Mouse (Mus musculus): ENCODE data around the gene 4930558K02Rik. TPM values are rescaled to one million over a fixed set of nuclear protein-coding genes. Genes with fewer than 3 reads are reported as not detected.
A peak's percentile ranks its signal among the peaks of the same experiment; 100 is the strongest.

4930558K02Rik gene
- polyA plus RNA-seq, 1 experiment from 2014 or later = not detected

DNA sequence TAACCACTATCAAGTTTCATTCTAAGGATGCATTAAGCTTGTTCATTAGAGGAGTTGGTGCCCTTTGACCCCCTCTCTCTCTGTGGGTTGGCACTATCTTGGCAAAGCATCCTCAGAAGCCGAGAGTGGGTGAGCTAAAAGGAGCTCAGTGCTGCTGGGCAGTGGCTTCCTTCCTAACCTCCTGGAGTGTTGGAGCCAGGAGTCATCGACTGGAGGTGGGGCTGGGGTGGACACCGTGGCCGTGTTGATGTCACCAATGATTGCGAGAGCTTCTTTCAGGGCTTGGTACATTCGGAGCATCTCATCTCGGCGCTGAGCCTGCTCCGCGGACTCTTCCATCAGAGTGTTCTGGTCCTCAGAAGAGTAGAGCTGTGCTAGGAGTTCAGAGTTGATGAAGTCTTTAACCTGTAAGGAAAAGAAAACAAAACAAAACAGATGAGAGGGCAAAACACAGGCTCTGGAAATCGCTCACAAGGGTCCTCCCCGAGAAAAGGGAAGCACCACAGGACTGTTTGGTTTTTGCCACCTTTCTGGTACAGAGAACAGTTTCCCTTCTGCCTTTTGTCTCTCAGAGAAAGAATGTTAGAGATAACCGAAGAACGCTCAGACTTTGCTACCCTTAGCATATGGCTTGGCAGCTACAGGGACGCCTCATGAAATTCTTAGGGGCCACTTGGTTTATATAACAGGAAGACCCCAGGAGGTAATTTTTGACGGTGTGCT is 32.2 kb upstream of the 4930558K02Rik start:
- H3K27ac ChIP-seq (ENCODE audit: low read depth, low read length) = no peak overlapping the region
- no peak overlapping the region for H3K9ac ChIP-seq (ENCODE audit: low read depth, low read length)
- WGBS = 78% methylated on average over 16 of the region's 16 CpGs
- H3K4me3 ChIP-seq (ENCODE audit: low read depth, low read length) = no peak overlapping the region
- DNase-seq (ENCODE audit: low spot score) (no peak), ATAC-seq (ENCODE audit: low FRiP score) (no peak)
- no peak overlapping the region for H3K4me2 ChIP-seq (replicated peaks; ENCODE audit: low read depth, low read length)
- H3K9me3 ChIP-seq (ENCODE audit: control insufficient read depth, low read length) = no peaks in the 10 kb centered on the region
- no peaks in the 10 kb centered on the region for H3K27me3 ChIP-seq (ENCODE audit: control insufficient read depth, insufficient read depth, low read length)
- H3K4me1 ChIP-seq (replicated peaks; ENCODE audit: control insufficient read depth, insufficient read depth, low read length) = no peaks in the 10 kb centered on the region
- H3K36me3 ChIP-seq (ENCODE audit: control insufficient read depth, insufficient read depth, low read length) = no peaks in the 10 kb centered on the region

DNA sequence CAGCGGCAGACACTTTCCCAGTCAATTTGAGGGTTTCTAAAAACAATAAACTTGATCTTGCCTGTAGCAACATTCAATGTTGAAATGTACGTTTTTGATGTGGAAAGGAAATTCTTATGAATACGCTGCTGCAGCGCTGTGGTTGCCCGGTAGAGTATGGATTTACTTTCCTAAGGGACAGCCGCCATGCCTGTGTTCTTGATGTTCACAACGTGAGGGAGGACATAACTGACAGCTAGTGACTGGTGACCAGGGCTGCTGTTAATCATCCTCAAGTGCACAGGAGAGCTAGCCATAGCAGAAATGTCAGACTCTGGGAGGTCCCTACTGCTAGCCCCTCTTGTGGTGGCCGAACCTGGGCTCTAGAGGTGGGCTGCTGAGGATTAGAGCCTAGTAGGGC is 29.6 kb upstream of the 4930558K02Rik start:
- 78% methylated on average over 8 of the region's 8 CpGs for WGBS
- peak overlapping the region; percentile 74 for H3K27ac ChIP-seq (ENCODE audit: low read depth, low read length)
- H3K9ac ChIP-seq (ENCODE audit: low read depth, low read length) = no peak overlapping the region
- H3K4me3 ChIP-seq (ENCODE audit: low read depth, low read length) = no peak overlapping the region
- DNase-seq (ENCODE audit: low spot score) (no peak), ATAC-seq (ENCODE audit: low FRiP score) (no peak)
- H3K27me3 ChIP-seq (ENCODE audit: control insufficient read depth, insufficient read depth, low read length) = no peaks in the 10 kb centered on the region
- H3K4me2 ChIP-seq (replicated peaks; ENCODE audit: low read depth, low read length) = no peak overlapping the region
- H3K36me3 ChIP-seq (ENCODE audit: control insufficient read depth, insufficient read depth, low read length) = no peaks in the 10 kb centered on the region
- H3K4me1 ChIP-seq (replicated peaks; ENCODE audit: control insufficient read depth, insufficient read depth, low read length) = 0 out of 2 replicates have a peak, but pooled peaks cover 3% of the 10 kb centered on the region
- no peaks in the 10 kb centered on the region for H3K9me3 ChIP-seq (ENCODE audit: control insufficient read depth, low read length)

DNA sequence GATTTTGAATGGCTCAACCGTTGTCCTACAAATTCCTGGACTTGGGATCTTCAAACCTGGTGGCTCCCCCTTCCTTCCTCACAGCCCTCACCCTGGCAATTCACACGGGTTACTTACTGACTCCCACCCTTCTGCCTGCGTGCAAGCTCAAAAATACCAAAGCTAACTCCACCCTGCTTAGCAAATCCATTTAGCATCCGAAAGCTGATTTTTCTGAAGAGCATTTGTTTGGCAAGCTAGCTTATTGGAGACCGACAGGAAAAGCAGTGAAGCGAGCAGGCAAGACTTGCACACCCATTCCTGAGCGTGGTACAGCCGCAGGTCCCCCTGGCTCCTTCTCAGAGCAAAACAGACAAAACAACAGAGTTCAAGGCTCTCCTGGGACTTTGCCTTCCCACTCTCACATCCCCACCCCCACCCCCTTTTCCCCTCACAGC is 29.2 kb upstream of the 4930558K02Rik start:
- no peak overlapping the region for H3K9ac ChIP-seq (ENCODE audit: low read depth, low read length)
- H3K4me2 ChIP-seq (replicated peaks; ENCODE audit: low read depth, low read length) = no peak overlapping the region
- DNase-seq (ENCODE audit: low spot score) (no peak), ATAC-seq (ENCODE audit: low FRiP score) (no peak)
- no peak overlapping the region for H3K4me3 ChIP-seq (ENCODE audit: low read depth, low read length)
- H3K36me3 ChIP-seq (ENCODE audit: control insufficient read depth, insufficient read depth, low read length) = no peaks in the 10 kb centered on the region
- peaks cover 5% of the 10 kb centered on the region for H3K4me1 ChIP-seq (replicated peaks; ENCODE audit: control insufficient read depth, insufficient read depth, low read length)
- WGBS = 56% methylated on average over 8 of the region's 8 CpGs
- peak overlapping the region; percentile 39; the same call in 1 of the 2 replicates for H3K27ac ChIP-seq (ENCODE audit: low read depth, low read length)
- H3K27me3 ChIP-seq (ENCODE audit: control insufficient read depth, insufficient read depth, low read length) = no peaks in the 10 kb centered on the region
- H3K9me3 ChIP-seq (ENCODE audit: control insufficient read depth, low read length) = no peaks in the 10 kb centered on the region

DNA sequence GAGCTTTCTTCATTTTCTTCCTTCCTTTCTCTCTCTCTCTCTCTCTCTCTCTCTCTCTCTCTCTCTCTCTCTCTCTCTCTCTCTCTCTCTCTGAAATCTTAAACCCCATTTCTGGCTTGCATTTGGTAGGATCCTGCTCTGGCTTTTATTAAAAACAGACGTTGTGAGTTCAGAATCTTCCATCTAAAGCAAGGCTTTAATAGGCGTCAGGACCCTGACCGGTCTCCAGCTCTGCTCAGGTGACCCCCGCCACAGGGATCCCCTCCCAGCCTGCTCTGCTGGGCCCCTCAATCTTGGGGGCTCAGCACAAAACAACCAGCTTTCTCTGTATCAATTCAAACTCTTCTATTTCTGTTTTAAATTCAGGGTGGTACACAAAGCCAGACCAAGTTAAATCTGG is 28.8 kb upstream of the 4930558K02Rik start:
- Histone ChIP-seq H3K4me1 (replicated peaks; ENCODE audit: control insufficient read depth, insufficient read depth, low read length) (peaks cover 5% of the 10 kb centered on the region), H3K9ac (ENCODE audit: low read depth, low read length) (no peak overlapping the region), H3K4me2 (replicated peaks; ENCODE audit: low read depth, low read length) (no peak overlapping the region), H3K9me3 (ENCODE audit: control insufficient read depth, low read length) (no peaks in the 10 kb centered on the region), H3K36me3 (ENCODE audit: control insufficient read depth, insufficient read depth, low read length) (no peaks in the 10 kb centered on the region), H3K27me3 (ENCODE audit: control insufficient read depth, insufficient read depth, low read length) (no peaks in the 10 kb centered on the region), H3K27ac (ENCODE audit: low read depth, low read length) (peak overlapping the region; percentile 39; the same call in 1 of the 2 replicates), H3K4me3 (ENCODE audit: low read depth, low read length) (no peak overlapping the region)
- WGBS = 67% methylated on average over 4 of the region's 4 CpGs
- no peak for ATAC-seq (ENCODE audit: low FRiP score)
- no peak for DNase-seq (ENCODE audit: low spot score)

DNA sequence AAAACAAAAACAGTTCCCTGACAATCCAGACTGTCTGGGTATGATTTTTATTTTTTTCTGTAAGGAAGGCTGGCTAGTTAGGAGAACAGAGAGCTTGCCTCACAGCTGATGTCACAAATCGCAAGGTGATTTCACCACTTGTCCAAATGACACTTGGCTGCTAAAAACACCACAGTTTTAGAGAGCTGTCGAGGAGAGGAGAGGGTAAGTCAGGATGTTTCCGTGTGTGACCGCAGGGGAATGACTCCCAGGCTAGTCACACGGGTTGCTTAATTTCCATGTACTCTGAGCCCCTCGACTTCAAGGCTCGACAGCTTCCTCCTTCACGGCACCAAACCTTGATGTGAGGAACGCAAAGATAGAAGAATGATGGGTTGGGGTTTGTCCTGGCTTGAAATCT is 26.7 kb upstream of the 4930558K02Rik start:
- DNase-seq (ENCODE audit: low spot score) = no peak

DNA sequence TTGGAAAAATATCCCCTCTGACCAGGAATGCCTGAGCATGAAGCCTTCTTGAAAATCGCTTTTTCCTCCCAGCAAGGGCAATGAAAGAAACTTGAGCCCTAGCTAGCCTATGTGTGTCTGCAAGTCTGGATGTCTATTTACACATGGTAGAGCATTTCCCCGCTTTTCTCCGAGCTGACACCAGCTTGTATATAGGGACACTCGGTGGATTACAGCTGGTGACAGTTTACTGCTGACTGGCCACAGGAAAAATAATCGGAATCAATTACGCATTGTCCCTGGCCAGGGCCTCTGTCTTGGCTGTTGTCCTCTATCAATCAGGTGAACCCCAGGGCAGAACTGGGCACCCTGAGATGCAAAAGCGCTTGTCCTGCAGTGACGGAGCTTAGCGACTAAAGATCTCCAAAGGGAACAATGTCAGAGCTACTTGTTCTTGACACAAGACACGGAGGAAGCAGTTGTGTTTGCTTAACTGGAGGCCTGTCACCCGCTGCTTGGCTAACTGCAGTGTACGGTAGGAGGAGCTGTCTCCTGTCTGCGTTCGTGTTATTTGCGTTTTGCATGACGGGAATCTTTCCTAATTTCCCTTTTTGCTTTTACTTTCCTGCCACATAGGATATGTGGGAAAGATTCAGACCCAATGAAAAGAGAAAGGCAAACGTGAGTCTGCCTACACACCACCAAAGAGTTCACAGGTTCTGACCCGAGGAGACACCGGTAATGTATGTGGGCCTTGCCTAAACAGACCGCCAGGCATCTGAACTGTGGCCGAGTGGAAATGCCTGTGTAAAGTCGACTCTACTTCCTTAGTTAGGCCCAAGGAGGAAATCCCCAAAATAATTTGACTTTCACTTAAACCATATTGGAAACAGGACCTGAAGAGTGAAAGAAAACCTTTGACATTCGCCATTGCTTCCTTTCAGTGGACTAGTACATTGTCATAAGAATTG is 25.7 kb upstream of the 4930558K02Rik start:
- peak overlapping the region; percentile 61 for H3K27ac ChIP-seq (ENCODE audit: low read depth, low read length)
- H3K4me1 ChIP-seq (replicated peaks; ENCODE audit: control insufficient read depth, insufficient read depth, low read length) = peaks cover 5% of the 10 kb centered on the region
- H3K36me3 ChIP-seq (ENCODE audit: control insufficient read depth, insufficient read depth, low read length) = no peaks in the 10 kb centered on the region
- H3K9ac ChIP-seq (ENCODE audit: low read depth, low read length) = no peak overlapping the region
- no peaks in the 10 kb centered on the region for H3K27me3 ChIP-seq (ENCODE audit: control insufficient read depth, insufficient read depth, low read length)
- WGBS = 43% methylated on average over 23 of the region's 23 CpGs
- H3K4me2 ChIP-seq (replicated peaks; ENCODE audit: low read depth, low read length) = no peak overlapping the region
- ATAC-seq (ENCODE audit: low FRiP score) (peak; percentile 58), DNase-seq (ENCODE audit: low spot score) (peak; percentile 54)
- no peak overlapping the region for H3K4me3 ChIP-seq (ENCODE audit: low read depth, low read length)
- H3K9me3 ChIP-seq (ENCODE audit: control insufficient read depth, low read length) = no peaks in the 10 kb centered on the region

More for the DNA sequence above, 26.7 kb upstream of the 4930558K02Rik start:
- Histone ChIP-seq H3K9ac (ENCODE audit: low read depth, low read length) (no peak overlapping the region), H3K27me3 (ENCODE audit: control insufficient read depth, insufficient read depth, low read length) (no peaks in the 10 kb centered on the region), H3K4me1 (replicated peaks; ENCODE audit: control insufficient read depth, insufficient read depth, low read length) (peaks cover 5% of the 10 kb centered on the region), H3K36me3 (ENCODE audit: control insufficient read depth, insufficient read depth, low read length) (no peaks in the 10 kb centered on the region), H3K27ac (ENCODE audit: low read depth, low read length) (no peak overlapping the region), H3K4me3 (ENCODE audit: low read depth, low read length) (no peak overlapping the region), H3K4me2 (replicated peaks; ENCODE audit: low read depth, low read length) (no peak overlapping the region), H3K9me3 (ENCODE audit: control insufficient read depth, low read length) (no peaks in the 10 kb centered on the region)
- 84% methylated on average over 9 of the region's 9 CpGs for WGBS
- ATAC-seq (ENCODE audit: low FRiP score) = no peak

DNA sequence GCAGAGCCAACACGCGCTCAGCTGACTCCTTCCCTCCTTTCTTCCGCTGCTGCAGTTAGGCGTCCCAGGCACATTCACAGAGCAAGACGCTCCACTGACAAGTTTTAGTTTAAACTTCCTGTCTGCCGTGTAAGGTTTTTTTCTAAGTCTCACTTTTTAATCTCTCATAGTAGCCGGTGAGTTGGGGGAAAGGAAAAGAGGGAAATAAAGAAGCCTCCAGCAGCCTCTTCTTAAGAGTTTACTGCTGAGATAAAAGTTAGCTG is 25.0 kb upstream of the 4930558K02Rik start:
- Histone ChIP-seq H3K27ac (ENCODE audit: low read depth, low read length) (peak overlapping the region; percentile 61), H3K27me3 (ENCODE audit: control insufficient read depth, insufficient read depth, low read length) (no peaks in the 10 kb centered on the region), H3K36me3 (ENCODE audit: control insufficient read depth, insufficient read depth, low read length) (no peaks in the 10 kb centered on the region), H3K4me1 (replicated peaks; ENCODE audit: control insufficient read depth, insufficient read depth, low read length) (peaks cover 7% of the 10 kb centered on the region), H3K4me2 (replicated peaks; ENCODE audit: low read depth, low read length) (no peak overlapping the region), H3K9me3 (ENCODE audit: control insufficient read depth, low read length) (no peaks in the 10 kb centered on the region), H3K9ac (ENCODE audit: low read depth, low read length) (no peak overlapping the region), H3K4me3 (ENCODE audit: low read depth, low read length) (no peak overlapping the region)
- DNase-seq (ENCODE audit: low spot score) (no peak), ATAC-seq (ENCODE audit: low FRiP score) (no peak)
- 39% methylated on average over 7 of the region's 7 CpGs for WGBS

DNA sequence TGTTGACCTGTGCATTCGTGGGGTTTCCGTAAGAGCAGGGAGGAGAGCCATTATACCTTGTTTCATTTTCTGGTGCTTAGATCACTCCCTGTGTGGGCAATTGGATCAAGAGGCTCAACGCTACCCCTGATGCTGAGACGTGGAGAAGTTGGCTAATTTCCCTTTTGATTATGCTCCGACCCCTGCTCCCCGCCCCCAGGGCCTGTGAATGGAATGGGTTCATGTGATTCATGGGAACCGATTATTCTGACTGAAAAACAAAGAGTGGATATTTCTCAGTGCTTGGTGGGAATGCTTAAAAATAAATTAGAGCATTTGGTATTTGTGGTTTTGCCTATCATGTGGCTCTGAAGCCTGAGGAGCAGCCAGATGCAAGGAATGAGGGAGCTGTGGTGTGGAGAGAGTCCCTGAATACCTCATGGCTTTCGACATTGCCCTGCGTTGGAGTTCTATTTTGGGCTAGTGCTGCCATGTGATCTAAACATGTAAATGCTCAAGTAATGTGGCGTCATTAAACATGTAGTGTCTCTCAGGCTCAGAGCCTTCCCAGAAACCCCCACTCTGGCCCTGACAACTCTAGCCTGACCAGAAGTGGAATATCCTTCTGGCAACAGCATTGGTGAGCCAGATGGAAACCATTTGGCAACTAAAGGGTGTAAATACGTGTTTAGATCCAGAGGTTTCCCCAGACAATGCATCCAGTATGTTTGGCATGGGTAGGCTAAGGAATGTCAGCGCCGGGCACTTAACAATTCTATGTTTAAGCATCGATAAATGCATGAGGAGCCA is 24.5 kb upstream of the 4930558K02Rik start:
- no peak overlapping the region for H3K9ac ChIP-seq (ENCODE audit: low read depth, low read length)
- H3K4me1 ChIP-seq (replicated peaks; ENCODE audit: control insufficient read depth, insufficient read depth, low read length) = peaks cover 7% of the 10 kb centered on the region
- H3K27me3 ChIP-seq (ENCODE audit: control insufficient read depth, insufficient read depth, low read length) = no peaks in the 10 kb centered on the region
- 63% methylated on average over 14 of the region's 14 CpGs for WGBS
- no peaks in the 10 kb centered on the region for H3K36me3 ChIP-seq (ENCODE audit: control insufficient read depth, insufficient read depth, low read length)
- H3K4me3 ChIP-seq (ENCODE audit: low read depth, low read length) = no peak overlapping the region
- peak overlapping the region; percentile 61; the same call in 1 of the 2 replicates for H3K27ac ChIP-seq (ENCODE audit: low read depth, low read length)
- no peak for ATAC-seq (ENCODE audit: low FRiP score)
- no peak overlapping the region for H3K4me2 ChIP-seq (replicated peaks; ENCODE audit: low read depth, low read length)
- DNase-seq (ENCODE audit: low spot score) = no peak
- no peaks in the 10 kb centered on the region for H3K9me3 ChIP-seq (ENCODE audit: control insufficient read depth, low read length)
